Mouse (Mus musculus) C2C12 (cell line): Measurements from ENCODE around the gene Abca1. TPM values are rescaled to one million over a fixed set of nuclear protein-coding genes. Genes with fewer than 3 reads are reported as not detected.

Source experiments
- H3K27me3 ChIP-seq: one replicate; pipeline ENCODE4 v1.6.1; 2011; ENCODE audit not compliant: control insufficient read depth, insufficient read depth, insufficient read length
- H3K36me3 ChIP-seq: one replicate; pipeline ENCODE4 v1.6.1; 2011; ENCODE audit not compliant: control insufficient read depth, insufficient read depth
- H3K4me3 ChIP-seq: one replicate; pipeline ENCODE4 v1.5.1; 2011; ENCODE audit warnings: mild to moderate bottlenecking, control low read depth; ENCODE audit not compliant: poor library complexity, insufficient read depth, severe bottlenecking
- H3K79me2 ChIP-seq: one replicate; pipeline ENCODE4 v1.6.1; 2011; ENCODE audit not compliant: control insufficient read depth, insufficient read depth
- H3K79me3 ChIP-seq: one replicate; pipeline ENCODE4 v1.6.1; 2011; ENCODE audit warnings: low read depth, control low read depth
- H3ac ChIP-seq: one replicate; pipeline ENCODE3; 2011; ENCODE audit warnings: low read depth; ENCODE audit not compliant: control insufficient read depth, insufficient read length
- CEBPB ChIP-seq: IDR thresholded peaks from one replicate; pipeline ENCODE4 v1.6.1; 2011; ENCODE audit warnings: low read depth, mild to moderate bottlenecking, control low read depth, moderate library complexity
- CTCF ChIP-seq: IDR thresholded peaks from one replicate; pipeline ENCODE4 v1.5.1; 2011; ENCODE audit not compliant: control insufficient read depth, insufficient read depth, insufficient read length
- FOSL1 ChIP-seq: IDR thresholded peaks from one replicate; pipeline ENCODE4 v1.8.0; 2011; ENCODE audit warnings: mild to moderate bottlenecking, low read length; ENCODE audit not compliant: poor library complexity, insufficient read depth, severe bottlenecking
- MAX ChIP-seq: IDR thresholded peaks from one replicate; pipeline ENCODE4 v1.6.1; 2011; ENCODE audit warnings: mild to moderate bottlenecking, control low read depth
- MYOD1 ChIP-seq: IDR thresholded peaks from one replicate; pipeline ENCODE4 v1.6.1; 2011; ENCODE audit warnings: low read depth; ENCODE audit not compliant: control insufficient read depth, insufficient read length
- MYOG ChIP-seq: IDR thresholded peaks from one replicate; pipeline ENCODE4 v1.6.1; 2011; ENCODE audit not compliant: control insufficient read depth, insufficient read length; ENCODE audit errors: extremely low read depth
- USF1 ChIP-seq: IDR thresholded peaks from one replicate; pipeline ENCODE4 v1.6.1; 2011; ENCODE audit warnings: low read depth, mild to moderate bottlenecking, control low read depth, moderate library complexity
- polyA plus RNA-seq: library from polyadenylated mRNA; unstranded; fragments of >200 nt; fragmentation: generic; extraction: Trizol; gene quantifications from one replicate; pipeline ENCODE4 v1.2.1, GENCODE M21; 2012; ENCODE audit warnings: missing spikeins

The Abca1 gene
- polyA plus RNA-seq, 1 experiment = 0.07 TPM

DNA sequence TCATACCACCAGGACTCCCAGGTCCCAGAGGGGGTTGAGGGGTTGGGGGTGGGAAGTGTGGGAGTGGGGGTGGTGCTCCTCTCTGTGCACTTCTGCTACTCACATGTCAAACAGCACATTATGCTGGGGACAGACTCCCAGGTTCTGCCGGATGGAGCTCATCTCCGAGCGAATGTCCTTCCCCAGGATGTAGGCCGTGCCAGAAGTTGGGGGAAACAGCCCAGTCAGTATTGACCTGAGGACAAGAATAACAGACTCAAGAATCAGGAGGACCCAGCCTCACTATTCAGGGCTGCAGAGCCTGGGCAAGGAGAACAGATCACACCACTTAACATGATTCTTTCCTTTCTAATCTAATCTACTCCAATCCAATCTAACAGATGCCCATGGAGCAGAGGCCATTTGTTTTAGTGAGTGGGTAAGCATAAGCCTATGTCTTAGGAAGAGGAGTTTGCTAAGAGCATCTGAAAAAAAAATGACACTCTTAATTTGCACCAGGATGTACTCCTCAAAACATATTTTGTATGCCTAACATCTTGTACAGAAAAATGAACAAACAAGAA is 82.8 kb downstream of the Abca1 start:
- Histone ChIP-seq H3K36me3 (no peaks in the 10 kb centered on the region), H3K79me3 (no peaks in the 10 kb centered on the region), H3K4me3 (no peak overlapping the region), H3K79me2 (no peaks in the 10 kb centered on the region), H3K27me3 (peaks cover 18% of the 10 kb centered on the region), H3ac (no peak overlapping the region)
- TF ChIP-seq FOSL1 = no peak
- TF ChIP-seq MAX = no peak
- TF ChIP-seq MYOD1 = no peak
- no peak for TF ChIP-seq CEBPB
- no peak for TF ChIP-seq CTCF
- no peak for TF ChIP-seq MYOG
- TF ChIP-seq USF1 = no peak

DNA sequence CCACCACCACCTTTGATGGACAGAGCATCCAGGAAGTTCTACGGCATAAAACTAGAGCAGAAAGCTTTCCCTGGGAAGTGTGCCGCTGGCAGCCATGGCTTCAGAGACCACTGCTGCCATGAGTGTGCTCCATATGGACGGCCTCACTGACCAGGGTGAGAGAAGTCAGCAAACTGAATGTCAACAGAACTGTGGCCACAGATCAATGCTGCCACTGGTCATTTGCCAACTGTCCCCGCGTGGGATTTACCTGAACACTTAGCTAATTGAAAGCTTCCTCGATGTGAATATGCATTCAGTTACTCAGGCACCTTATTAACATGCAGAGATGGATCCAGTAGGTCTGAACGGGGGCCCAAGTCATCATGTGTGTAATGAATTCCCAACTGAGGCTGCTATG is 86.7 kb downstream of the Abca1 start:
- TF ChIP-seq MYOG (no peak), CTCF (no peak), MYOD1 (no peak), USF1 (no peak), CEBPB (no peak), MAX (no peak), FOSL1 (no peak)
- H3K79me3 ChIP-seq = no peaks in the 10 kb centered on the region
- H3K79me2 ChIP-seq = no peaks in the 10 kb centered on the region
- no peak overlapping the region for H3K4me3 ChIP-seq
- peaks cover 3% of the 10 kb centered on the region for H3K27me3 ChIP-seq
- H3K36me3 ChIP-seq = no peaks in the 10 kb centered on the region
- no peak overlapping the region for H3ac ChIP-seq

DNA sequence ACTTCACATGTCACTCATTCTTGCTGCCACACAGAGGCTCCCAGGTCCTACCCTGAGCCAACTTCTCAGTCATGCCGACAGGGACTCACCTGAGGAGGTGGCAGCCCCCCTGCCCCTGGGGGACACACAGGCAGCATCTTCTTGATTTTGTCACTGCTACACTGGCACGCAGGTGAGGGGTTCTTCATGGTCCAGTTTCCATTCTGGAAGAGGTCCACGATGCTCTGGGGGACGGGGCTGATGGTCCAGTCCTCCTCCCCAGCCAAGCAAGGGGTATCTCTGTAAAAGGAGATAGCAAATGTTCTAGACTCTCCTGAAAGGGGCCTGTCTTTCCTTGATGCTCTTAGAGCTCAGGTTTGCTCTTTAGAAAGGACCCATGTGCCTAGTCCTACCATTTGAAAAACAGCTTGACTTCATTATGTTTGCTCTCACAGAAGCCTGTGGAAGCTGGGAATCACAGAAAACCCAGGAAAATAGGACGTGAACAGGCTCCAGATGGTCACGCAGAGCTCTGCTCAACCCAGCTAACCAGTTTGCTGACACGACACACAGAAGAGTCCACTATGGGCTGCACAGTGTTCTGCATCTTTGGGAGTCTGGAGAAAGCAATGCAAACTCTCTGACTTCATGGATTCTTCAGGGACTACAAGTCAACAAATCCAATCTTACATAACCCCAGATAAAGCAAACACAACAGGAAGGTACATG is 97.2 kb downstream of the Abca1 start:
- Histone ChIP-seq H3K27me3 (no peaks in the 10 kb centered on the region), H3ac (no peak overlapping the region), H3K79me2 (no peaks in the 10 kb centered on the region), H3K79me3 (no peaks in the 10 kb centered on the region), H3K36me3 (no peaks in the 10 kb centered on the region), H3K4me3 (no peak overlapping the region)
- TF ChIP-seq MAX = no peak

DNA sequence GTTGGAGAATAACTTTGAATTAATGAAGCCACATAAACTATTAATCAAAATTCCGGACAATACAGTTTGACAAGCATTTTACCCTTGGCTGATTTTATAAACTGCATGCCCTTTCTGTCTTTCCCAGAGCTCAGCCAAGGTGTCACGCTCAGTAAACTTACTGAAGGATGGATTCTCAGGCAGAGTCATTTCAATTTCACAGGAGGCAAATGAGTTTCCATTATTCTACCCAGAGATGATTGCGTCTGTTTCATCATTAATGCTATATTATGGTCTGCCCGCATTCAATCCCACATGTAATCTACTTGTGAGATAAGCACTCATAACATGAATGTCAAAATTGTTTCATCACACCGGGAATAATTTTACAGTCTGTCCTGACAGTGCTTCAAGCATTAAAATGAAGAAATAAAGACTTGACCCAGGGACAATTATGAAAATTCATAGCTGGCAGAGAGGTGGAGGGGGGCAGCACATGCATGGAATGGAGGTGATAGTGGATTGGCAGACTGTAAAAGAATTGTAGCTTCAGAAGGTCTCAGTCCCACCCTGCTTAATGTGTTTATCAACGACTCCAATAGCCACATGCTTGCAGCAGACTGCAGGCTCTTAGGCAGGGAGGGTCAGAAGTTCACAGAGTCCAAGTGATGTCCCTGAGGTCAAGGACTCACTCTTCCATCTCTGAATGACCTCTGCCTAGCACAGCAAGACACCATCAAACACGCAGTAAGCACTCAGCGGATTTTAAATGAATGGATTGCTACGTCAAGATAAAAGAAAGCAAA is 113.3 kb downstream of the Abca1 start:
- H3ac ChIP-seq = no peak overlapping the region
- H3K4me3 ChIP-seq = no peak overlapping the region
- TF ChIP-seq USF1 = no peak
- no peak for TF ChIP-seq MYOG
- no peak for TF ChIP-seq CEBPB
- TF ChIP-seq MYOD1 = no peak
- no peak for TF ChIP-seq MAX
- TF ChIP-seq CTCF = no peak
- no peak for TF ChIP-seq FOSL1
- H3K27me3 ChIP-seq = peaks cover 4% of the 10 kb centered on the region
- H3K79me2 ChIP-seq = no peaks in the 10 kb centered on the region
- H3K36me3 ChIP-seq = no peaks in the 10 kb centered on the region
- H3K79me3 ChIP-seq = no peaks in the 10 kb centered on the region

DNA sequence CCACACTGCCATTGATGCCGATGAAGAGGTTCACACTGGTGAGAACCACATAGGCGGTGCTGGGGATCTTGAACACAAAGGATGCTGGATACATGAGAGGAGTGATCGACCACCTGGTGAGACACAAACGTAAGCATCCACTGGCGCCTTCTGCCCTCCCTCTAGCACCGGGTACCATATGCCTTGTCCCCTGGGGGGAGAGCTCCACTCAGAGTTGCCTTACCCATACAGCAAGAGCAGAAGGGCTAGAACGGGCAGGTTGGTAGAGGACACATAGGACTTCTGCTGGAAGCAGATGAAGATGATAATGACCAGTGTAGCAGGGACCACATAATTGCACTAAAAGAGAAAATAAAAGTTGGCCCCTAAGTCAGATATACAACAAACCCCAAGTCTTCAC is 113.9 kb downstream of the Abca1 start:
- TF ChIP-seq MAX (no peak), CEBPB (no peak), FOSL1 (no peak), CTCF (no peak), USF1 (no peak), MYOG (no peak), MYOD1 (no peak)
- Histone ChIP-seq H3ac (no peak overlapping the region), H3K36me3 (no peaks in the 10 kb centered on the region), H3K27me3 (peaks cover 6% of the 10 kb centered on the region), H3K4me3 (no peak overlapping the region), H3K79me3 (no peaks in the 10 kb centered on the region), H3K79me2 (no peaks in the 10 kb centered on the region)
